Mouse (Mus musculus): ENCODE results near the gene Tnrc6b. TPM values are rescaled to one million over a fixed set of nuclear protein-coding genes. Genes with fewer than 3 reads are reported as not detected.

The Tnrc6b gene
- polyA plus RNA-seq, 1 experiment from 2014 or later, result 23.2 TPM

DNA sequence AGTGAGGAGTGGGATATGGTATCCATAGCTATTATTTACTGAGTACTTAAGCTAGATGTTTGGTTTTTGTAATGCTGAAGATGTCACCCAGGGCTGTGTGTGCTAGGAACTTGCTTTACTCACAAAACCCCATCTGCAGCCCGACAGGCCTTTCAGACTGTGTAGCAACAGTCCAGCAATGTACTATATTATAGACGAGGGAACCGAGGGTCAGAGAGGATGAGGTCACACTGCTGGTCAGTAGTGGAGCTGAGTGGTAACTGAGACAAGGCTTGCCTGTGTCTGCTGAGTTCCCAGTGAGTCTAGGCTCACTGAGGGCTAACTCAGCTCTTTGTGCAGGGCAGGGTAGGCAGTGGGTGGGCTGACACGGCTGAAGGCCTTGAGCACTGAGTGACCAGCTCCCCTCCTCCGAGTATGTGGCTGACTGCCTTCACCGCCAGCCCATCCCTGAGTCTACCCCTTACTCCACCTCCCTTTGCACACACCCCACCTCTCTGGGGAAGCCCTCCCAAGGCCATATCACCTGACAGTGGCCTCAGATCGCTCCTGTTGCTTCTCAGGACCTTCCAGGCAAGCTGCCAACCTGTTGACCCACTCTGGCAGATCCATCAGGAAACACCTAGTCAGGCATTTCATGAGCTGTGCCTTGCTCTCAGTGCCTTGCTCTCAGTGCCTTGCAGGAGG is 30.6 kb upstream of the Tnrc6b start:
- Histone ChIP-seq H3K36me3 (ENCODE audit: control insufficient read depth, insufficient read depth, low read length) (no peaks in the 10 kb centered on the region), H3K9me3 (ENCODE audit: control insufficient read depth, low read length) (no peaks in the 10 kb centered on the region), H3K4me1 (ENCODE audit: control insufficient read depth, insufficient read depth, low read length) (peaks cover 17% of the 10 kb centered on the region), H3K9ac (ENCODE audit: low read depth, low read length) (no peak overlapping the region), H3K4me3 (ENCODE audit: low read length) (no peak overlapping the region), H3K27me3 (ENCODE audit: control insufficient read depth, insufficient read depth, low read length) (no peaks in the 10 kb centered on the region; the same call in 1 of the 2 replicates), H3K27ac (ENCODE audit: low read depth, low read length) (no peak overlapping the region), H3K4me2 (replicated peaks; ENCODE audit: low read depth, low read length) (no peak overlapping the region)
- ATAC-seq (ENCODE audit: low FRiP score, low TSS enrichment), result peak; percentile 64
- 39% methylated on average over 7 of the region's 7 CpGs for WGBS

DNA sequence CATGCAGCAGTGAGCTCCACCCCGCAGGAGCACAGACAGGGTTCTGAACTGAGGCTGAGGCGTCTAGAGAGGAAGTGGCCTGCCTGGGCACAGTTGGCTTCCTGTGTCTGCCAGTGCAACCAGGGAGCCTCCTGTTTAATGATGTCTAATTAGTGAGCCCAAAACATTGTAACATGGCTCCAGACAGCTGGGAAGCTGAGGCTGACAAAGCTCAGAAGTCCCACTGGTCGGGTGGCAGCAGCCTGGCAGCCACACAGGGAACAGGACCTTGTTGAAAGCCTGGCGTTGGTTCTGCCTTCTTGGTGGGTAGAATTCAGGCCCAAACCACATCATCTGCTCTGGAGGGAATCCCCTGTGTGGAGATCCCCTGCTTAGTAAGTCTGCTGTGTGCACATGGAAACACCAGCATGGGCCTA is 29.6 kb upstream of the Tnrc6b start:
- Histone ChIP-seq H3K4me2 (replicated peaks; ENCODE audit: low read depth, low read length) (no peak overlapping the region), H3K36me3 (ENCODE audit: control insufficient read depth, insufficient read depth, low read length) (no peaks in the 10 kb centered on the region), H3K4me1 (ENCODE audit: control insufficient read depth, insufficient read depth, low read length) (peaks cover 19% of the 10 kb centered on the region), H3K27me3 (ENCODE audit: control insufficient read depth, insufficient read depth, low read length) (no peaks in the 10 kb centered on the region; the same call in 1 of the 2 replicates), H3K9me3 (ENCODE audit: control insufficient read depth, low read length) (no peaks in the 10 kb centered on the region), H3K9ac (ENCODE audit: low read depth, low read length) (no peak overlapping the region), H3K4me3 (ENCODE audit: low read length) (no peak overlapping the region), H3K27ac (ENCODE audit: low read depth, low read length) (no peak overlapping the region)
- 74% methylated on average over 4 of the region's 4 CpGs for WGBS
- no peak for ATAC-seq (ENCODE audit: low FRiP score, low TSS enrichment)

- WGBS, result 85% methylated on average over 8 of the region's 8 CpGs
- Histone ChIP-seq H3K4me1 (ENCODE audit: control insufficient read depth, insufficient read depth, low read length) (peaks cover 19% of the 10 kb centered on the region), H3K4me2 (replicated peaks; ENCODE audit: low read depth, low read length) (no peak overlapping the region), H3K9me3 (ENCODE audit: control insufficient read depth, low read length) (no peaks in the 10 kb centered on the region), H3K9ac (ENCODE audit: low read depth, low read length) (no peak overlapping the region), H3K27me3 (ENCODE audit: control insufficient read depth, insufficient read depth, low read length) (no peaks in the 10 kb centered on the region; the same call in 1 of the 2 replicates), H3K36me3 (ENCODE audit: control insufficient read depth, insufficient read depth, low read length) (no peaks in the 10 kb centered on the region), H3K4me3 (ENCODE audit: low read length) (no peak overlapping the region), H3K27ac (ENCODE audit: low read depth, low read length) (no peak overlapping the region)
- no peak for ATAC-seq (ENCODE audit: low FRiP score, low TSS enrichment)
Observed at GRCm38 (mm10) chr15:80682343-80682742, 28.8 kb upstream of the Tnrc6b start.

DNA sequence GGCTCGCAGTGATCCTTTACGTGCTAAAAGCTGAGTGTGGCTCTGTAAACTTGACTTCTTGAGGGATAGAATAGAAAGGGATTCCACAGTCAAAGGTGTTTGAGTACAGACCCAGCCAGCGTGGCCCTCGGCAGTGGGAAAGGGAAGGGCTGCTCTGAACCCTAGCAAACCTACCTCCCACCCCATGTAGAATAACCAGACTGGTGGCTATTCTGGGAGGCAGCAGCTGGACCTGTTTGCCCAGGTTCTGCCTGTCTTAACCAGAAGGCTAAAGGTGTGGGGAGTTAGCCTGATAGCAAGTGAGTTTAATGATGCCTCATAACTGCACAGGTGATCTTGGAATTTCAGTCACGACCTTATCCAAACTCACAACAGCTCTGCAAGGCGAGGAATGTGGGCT is 28.0 kb upstream of the Tnrc6b start:
- Histone ChIP-seq H3K36me3 (ENCODE audit: control insufficient read depth, insufficient read depth, low read length) (no peaks in the 10 kb centered on the region), H3K27me3 (ENCODE audit: control insufficient read depth, insufficient read depth, low read length) (no peaks in the 10 kb centered on the region; the same call in 1 of the 2 replicates), H3K9ac (ENCODE audit: low read depth, low read length) (no peak overlapping the region), H3K9me3 (ENCODE audit: control insufficient read depth, low read length) (no peaks in the 10 kb centered on the region), H3K4me2 (replicated peaks; ENCODE audit: low read depth, low read length) (no peak overlapping the region), H3K4me1 (ENCODE audit: control insufficient read depth, insufficient read depth, low read length) (peaks cover 19% of the 10 kb centered on the region), H3K4me3 (ENCODE audit: low read length) (no peak overlapping the region), H3K27ac (ENCODE audit: low read depth, low read length) (0 out of 2 replicates have a peak overlapping the region, but pooled peaks have one; percentile 24)
- no peak for ATAC-seq (ENCODE audit: low FRiP score, low TSS enrichment)
- WGBS, result 79% methylated on average over 6 of the region's 6 CpGs

GRCm38 (mm10) chr15:80683990-80684389 is 27.1 kb upstream of the Tnrc6b start:
- H3K4me2 ChIP-seq (replicated peaks; ENCODE audit: low read depth, low read length), result no peak overlapping the region
- no peak overlapping the region for H3K4me3 ChIP-seq (ENCODE audit: low read length)
- ATAC-seq (ENCODE audit: low FRiP score, low TSS enrichment), result no peak
- H3K9ac ChIP-seq (ENCODE audit: low read depth, low read length), result no peak overlapping the region
- H3K9me3 ChIP-seq (ENCODE audit: control insufficient read depth, low read length), result no peaks in the 10 kb centered on the region
- peaks cover 19% of the 10 kb centered on the region for H3K4me1 ChIP-seq (ENCODE audit: control insufficient read depth, insufficient read depth, low read length)
- no peaks in the 10 kb centered on the region for H3K36me3 ChIP-seq (ENCODE audit: control insufficient read depth, insufficient read depth, low read length)
- 61% methylated on average over 3 of the region's 3 CpGs for WGBS
- H3K27me3 ChIP-seq (ENCODE audit: control insufficient read depth, insufficient read depth, low read length), result no peaks in the 10 kb centered on the region; the same call in 1 of the 2 replicates
- no peak overlapping the region for H3K27ac ChIP-seq (ENCODE audit: low read depth, low read length)

DNA sequence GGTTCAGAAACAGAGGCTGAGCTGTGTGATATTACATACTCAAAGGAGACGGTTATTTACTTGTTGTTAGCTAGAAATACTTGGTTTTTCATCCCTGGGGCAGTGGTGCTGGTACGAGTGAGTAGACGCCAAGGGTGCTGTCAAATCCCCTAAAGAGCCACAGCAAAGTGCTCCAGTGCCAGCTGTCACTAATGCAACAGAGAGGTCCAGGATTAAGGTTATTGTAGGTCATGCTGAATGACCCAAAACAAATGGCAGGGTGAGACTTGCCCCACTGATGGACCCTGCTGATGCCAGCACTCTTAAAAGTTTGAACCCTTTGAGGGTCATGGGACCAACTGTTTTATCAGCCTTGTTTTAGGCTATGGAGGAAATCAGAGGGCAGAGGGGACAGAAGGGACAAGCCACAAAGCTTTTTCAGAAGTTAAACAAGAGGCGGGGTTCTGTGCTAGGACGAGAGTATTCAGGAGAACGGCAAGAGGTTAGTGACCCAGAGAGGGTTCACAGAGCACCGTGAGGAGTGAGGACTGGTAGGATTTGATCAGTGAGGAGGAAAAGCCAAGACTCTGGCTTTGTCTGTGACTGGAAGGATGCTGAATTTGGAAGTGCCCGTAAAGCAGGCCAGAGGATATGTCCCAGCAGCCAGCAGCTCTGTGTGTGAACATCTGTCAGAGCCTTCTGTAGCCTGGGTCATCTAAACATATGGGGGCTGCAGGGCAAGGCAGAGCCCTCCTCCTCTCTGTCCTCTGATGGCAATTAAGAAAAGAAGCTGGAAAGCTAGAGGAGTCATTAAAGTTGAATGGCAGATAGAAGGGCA is 26.1 kb upstream of the Tnrc6b start:
- no peak overlapping the region for H3K4me3 ChIP-seq (ENCODE audit: low read length)
- H3K27ac ChIP-seq (ENCODE audit: low read depth, low read length), result no peak overlapping the region
- 11% methylated on average over 8 of the region's 8 CpGs for WGBS
- peak; percentile 25; the same call in 1 of the 2 replicates for ATAC-seq (ENCODE audit: low FRiP score, low TSS enrichment)
- H3K9me3 ChIP-seq (ENCODE audit: control insufficient read depth, low read length), result no peaks in the 10 kb centered on the region
- H3K4me1 ChIP-seq (ENCODE audit: control insufficient read depth, insufficient read depth, low read length), result peaks cover 14% of the 10 kb centered on the region
- no peak overlapping the region for H3K9ac ChIP-seq (ENCODE audit: low read depth, low read length)
- no peak overlapping the region for H3K4me2 ChIP-seq (replicated peaks; ENCODE audit: low read depth, low read length)
- H3K36me3 ChIP-seq (ENCODE audit: control insufficient read depth, insufficient read depth, low read length), result no peaks in the 10 kb centered on the region
- H3K27me3 ChIP-seq (ENCODE audit: control insufficient read depth, insufficient read depth, low read length), result no peaks in the 10 kb centered on the region; the same call in 1 of the 2 replicates

GRCm38 (mm10) chr15:80685603-80685895 is 25.6 kb upstream of the Tnrc6b start:
- no peaks in the 10 kb centered on the region for H3K36me3 ChIP-seq (ENCODE audit: control insufficient read depth, insufficient read depth, low read length)
- peaks cover 10% of the 10 kb centered on the region for H3K4me1 ChIP-seq (ENCODE audit: control insufficient read depth, insufficient read depth, low read length)
- no peak overlapping the region for H3K27ac ChIP-seq (ENCODE audit: low read depth, low read length)
- WGBS, result 11% methylated on average over 7 of the region's 7 CpGs
- H3K4me2 ChIP-seq (replicated peaks; ENCODE audit: low read depth, low read length), result no peak overlapping the region
- H3K27me3 ChIP-seq (ENCODE audit: control insufficient read depth, insufficient read depth, low read length), result no peaks in the 10 kb centered on the region; the same call in 1 of the 2 replicates
- no peak overlapping the region for H3K9ac ChIP-seq (ENCODE audit: low read depth, low read length)
- H3K9me3 ChIP-seq (ENCODE audit: control insufficient read depth, low read length), result no peaks in the 10 kb centered on the region
- no peak overlapping the region for H3K4me3 ChIP-seq (ENCODE audit: low read length)
- peak; percentile 78 for ATAC-seq (ENCODE audit: low FRiP score, low TSS enrichment)

GRCm38 (mm10) chr15:80688536-80688935 is 22.6 kb upstream of the Tnrc6b start:
- Histone ChIP-seq H3K9me3 (ENCODE audit: control insufficient read depth, low read length) (no peaks in the 10 kb centered on the region), H3K27ac (ENCODE audit: low read depth, low read length) (no peak overlapping the region), H3K4me3 (ENCODE audit: low read length) (no peak overlapping the region), H3K4me2 (replicated peaks; ENCODE audit: low read depth, low read length) (no peak overlapping the region), H3K36me3 (ENCODE audit: control insufficient read depth, insufficient read depth, low read length) (no peaks in the 10 kb centered on the region), H3K4me1 (ENCODE audit: control insufficient read depth, insufficient read depth, low read length) (peaks cover 10% of the 10 kb centered on the region), H3K9ac (ENCODE audit: low read depth, low read length) (no peak overlapping the region), H3K27me3 (ENCODE audit: control insufficient read depth, insufficient read depth, low read length) (no peaks in the 10 kb centered on the region)
- no peak for ATAC-seq (ENCODE audit: low FRiP score, low TSS enrichment)
- 70% methylated on average over 7 of the region's 7 CpGs for WGBS

DNA sequence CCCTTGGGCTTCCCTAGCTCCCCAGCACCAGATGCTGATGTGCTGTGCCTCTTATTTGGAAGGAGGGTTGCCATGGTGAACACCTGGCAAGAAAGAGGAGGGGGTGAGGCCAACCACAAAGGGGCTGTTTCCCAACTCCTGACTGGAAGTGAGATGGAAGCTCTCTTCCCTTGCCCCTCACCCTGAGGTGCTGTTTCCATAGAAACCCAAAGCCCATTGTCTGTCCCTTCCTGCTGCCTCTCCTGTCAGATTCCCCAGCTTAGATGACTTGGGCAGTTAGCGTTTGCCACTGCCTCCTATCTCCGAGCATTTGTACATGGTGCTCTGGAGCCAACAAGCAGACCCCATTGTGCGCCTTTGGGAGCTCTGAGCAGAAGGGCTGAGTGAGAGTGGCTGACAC is 17.6 kb upstream of the Tnrc6b start:
- H3K36me3 ChIP-seq (ENCODE audit: control insufficient read depth, insufficient read depth, low read length), result no peaks in the 10 kb centered on the region
- H3K9ac ChIP-seq (ENCODE audit: low read depth, low read length), result no peak overlapping the region
- 56% methylated on average over 3 of the region's 3 CpGs for WGBS
- H3K27ac ChIP-seq (ENCODE audit: low read depth, low read length), result no peak overlapping the region
- H3K4me1 ChIP-seq (ENCODE audit: control insufficient read depth, insufficient read depth, low read length), result no peaks in the 10 kb centered on the region
- no peaks in the 10 kb centered on the region for H3K27me3 ChIP-seq (ENCODE audit: control insufficient read depth, insufficient read depth, low read length)
- H3K9me3 ChIP-seq (ENCODE audit: control insufficient read depth, low read length), result no peaks in the 10 kb centered on the region
- H3K4me2 ChIP-seq (replicated peaks; ENCODE audit: low read depth, low read length), result no peak overlapping the region
- no peak for ATAC-seq (ENCODE audit: low FRiP score, low TSS enrichment)
- no peak overlapping the region for H3K4me3 ChIP-seq (ENCODE audit: low read length)
